Mouse (Mus musculus) large intestine, adult 2 months (tissue): ENCODE measurements around the gene Rapsn. TPM values are rescaled to one million over a fixed set of nuclear protein-coding genes. Genes with fewer than 3 reads are reported as not detected.
"Not testable (repeated sequence)": the region's sequence is repeated elsewhere in the genome, so short reads cannot be mapped to it uniquely, and the experiment has no call there.

Source experiments
- DNase-seq: peaks from one replicate; pipeline ENCODE4 v3.0.0-alpha.2; 2012; ENCODE audit warnings: low read depth, low spot score
- WGBS: fragments of 180-500 bp; shearing (Covaris S2); methylation state at CpG from one replicate; pipeline ENCODE4 v1.1.7; 2018; 5-methylcytosine and 5-hydroxymethylcytosine counted together
- polyA plus RNA-seq: library from polyadenylated mRNA; depleted of rRNA; stranded (reverse); fragments of >200 nt; gene quantifications from 2 replicates; pipeline ENCODE4 v1.2.3, GENCODE M21; 2012; rRNA removed

Gene Rapsn
- 0.49 and 0.50 TPM in 2 replicates for polyA plus RNA-seq

- 45% methylated on average over 9 of the region's 9 CpGs for WGBS
- DNase-seq: no peak
Measured at GRCm38 (mm10) chr2:91035385-91035784, at the start of gene Rapsn. Rapsn (plus strand) TSS chr2:91035620.

GRCm38 (mm10) chr2:90986055-90986454, 49.4 kb upstream of the Rapsn start:
- no peak for DNase-seq
- WGBS: 87% methylated on average over 3 of the region's 3 CpGs

GRCm38 (mm10) chr2:91008536-91008935, 26.9 kb upstream of the Rapsn start:
- WGBS: 99% methylated on average over 8 of the region's 8 CpGs
- no peak for DNase-seq

- no peak for DNase-seq
- 82% methylated on average over 2 of the region's 2 CpGs for WGBS
Measured at GRCm38 (mm10) chr2:91013881-91014280, 21.5 kb upstream of the Rapsn start.

GRCm38 (mm10) chr2:91015386-91015785, 20.0 kb upstream of the Rapsn start:
- WGBS: 84% methylated on average over 4 of the region's 4 CpGs

GRCm38 (mm10) chr2:91018061-91018788, 17.2 kb upstream of the Rapsn start:
- no peak for DNase-seq
- WGBS: 78% methylated on average over 8 of the region's 8 CpGs

More at GRCm38 (mm10) chr2:91015386-91015785, 20.0 kb upstream of the Rapsn start:
- no peak for DNase-seq

GRCm38 (mm10) chr2:91019911-91020310, 15.5 kb upstream of the Rapsn start:
- WGBS: 97% methylated on average over 3 of the region's 3 CpGs
- DNase-seq: no peak

- WGBS: 98% methylated on average over 7 of the region's 7 CpGs
Measured at GRCm38 (mm10) chr2:91022266-91022665, 13.2 kb upstream of the Rapsn start.

GRCm38 (mm10) chr2:91023131-91023530, 12.3 kb upstream of the Rapsn start:
- DNase-seq: no peak
- 70% methylated on average over 2 of the region's 2 CpGs for WGBS

More at GRCm38 (mm10) chr2:91022266-91022665, 13.2 kb upstream of the Rapsn start:
- DNase-seq: not testable (repeated sequence)

GRCm38 (mm10) chr2:91023956-91024355, 11.5 kb upstream of the Rapsn start:
- no peak for DNase-seq
- WGBS: 96% methylated on average over 1 of the region's 1 CpGs

- WGBS: 94% methylated on average over 1 of the region's 1 CpGs
- no peak for DNase-seq
Measured at GRCm38 (mm10) chr2:91025081-91025516, 10.3 kb upstream of the Rapsn start.

- WGBS: 97% methylated on average over 1 of the region's 1 CpGs
- no peak for DNase-seq
Measured at GRCm38 (mm10) chr2:91026491-91026890, 8.9 kb upstream of the Rapsn start.

- WGBS: 78% methylated on average over 9 of the region's 9 CpGs
Measured at GRCm38 (mm10) chr2:91027391-91028214, 7.8 kb upstream of the Rapsn start.

GRCm38 (mm10) chr2:91031216-91031615, 4.2 kb upstream of the Rapsn start:
- WGBS: 65% methylated on average over 4 of the region's 4 CpGs
- DNase-seq: no peak

More at GRCm38 (mm10) chr2:91027391-91028214, 7.8 kb upstream of the Rapsn start:
- DNase-seq: no peak

GRCm38 (mm10) chr2:91033000-91033399, 2.4 kb upstream of the Rapsn start:
- DNase-seq: no peak
- WGBS: 29% methylated on average over 3 of the region's 3 CpGs

- DNase-seq: no peak
- 81% methylated on average over 8 of the region's 8 CpGs for WGBS
Measured at GRCm38 (mm10) chr2:91041786-91042185, 6.4 kb downstream of the Rapsn start.

- DNase-seq: no peak
- 57% methylated on average over 21 of the region's 21 CpGs for WGBS
Measured at GRCm38 (mm10) chr2:91042651-91043398, 7.4 kb downstream of the Rapsn start.

GRCm38 (mm10) chr2:91044727-91045126, 9.3 kb downstream of the Rapsn start:
- no peak for DNase-seq
- 79% methylated on average over 13 of the region's 13 CpGs for WGBS

GRCm38 (mm10) chr2:91045805-91046204, 10.4 kb downstream of the Rapsn start:
- DNase-seq: not testable (repeated sequence)
- 85% methylated on average over 1 of the region's 1 CpGs for WGBS

GRCm38 (mm10) chr2:91047359-91047758, 11.9 kb downstream of the Rapsn start:
- no peak for DNase-seq
- 33% methylated on average over 9 of the region's 9 CpGs for WGBS
